Mouse (Mus musculus) lung, embryonic 16.5 days (tissue): ENCODE measurements around the gene Lmx1a. TPM values are rescaled to one million over a fixed set of nuclear protein-coding genes. Genes with fewer than 3 reads are reported as not detected.

Experiments
- ATAC-seq: fragments of 200-750 bp; cut with Nextera tagmentation; 2 replicates; pipeline ENCODE4 v1.8.0; 2017; ENCODE audit warnings: low read depth, mild to moderate bottlenecking, moderate library complexity
- H3K27ac ChIP-seq: fragments of 300-500 bp; sonication (generic); 2 replicates; pipeline ENCODE4 v1.5.1; 2014; ENCODE audit warnings: mild to moderate bottlenecking, control low read depth, low read length
- H3K27me3 ChIP-seq: fragments of 300-500 bp; sonication (generic); 2 replicates; pipeline ENCODE4 v1.6.1; 2014; ENCODE audit warnings: low read depth, low read length, mixed read lengths; ENCODE audit not compliant: control insufficient read depth, insufficient read depth
- H3K36me3 ChIP-seq: fragments of 300-500 bp; sonication (generic); 2 replicates; pipeline ENCODE4 v1.6.1; 2014; ENCODE audit warnings: low read length; ENCODE audit not compliant: control insufficient read depth, insufficient read depth
- H3K4me1 ChIP-seq: fragments of 300-500 bp; sonication (generic); replicated peaks from 2 replicates; pipeline ENCODE4 v1.6.1; 2014; ENCODE audit warnings: low read length, mixed read lengths; ENCODE audit not compliant: control insufficient read depth, insufficient read depth
- H3K4me2 ChIP-seq: fragments of 300-500 bp; sonication (generic); 2 replicates; pipeline ENCODE4 v1.6.1; 2014; ENCODE audit warnings: low read depth, low read length, control low read depth
- H3K4me3 ChIP-seq: fragments of 300-500 bp; sonication (generic); 2 replicates; pipeline ENCODE4 v1.5.1; 2014; ENCODE audit warnings: mild to moderate bottlenecking, low read length, control low read depth
- H3K9ac ChIP-seq: fragments of 300-500 bp; sonication (generic); 2 replicates; pipeline ENCODE4 v1.6.1; 2014; ENCODE audit warnings: low read length, control low read depth
- H3K9me3 ChIP-seq: fragments of 300-500 bp; sonication (generic); 2 replicates; pipeline ENCODE4 v1.6.1; 2016; ENCODE audit warnings: low read length; ENCODE audit not compliant: control insufficient read depth
- WGBS: fragments of 180-500 bp; shearing (Covaris S2); extraction: QIAGEN DNeasy Blood & Tissue Kit; methylation state at CpG from one replicate; pipeline ENCODE4 v1.1.7; 2014; 5-methylcytosine and 5-hydroxymethylcytosine counted together
- polyA plus RNA-seq: library from polyadenylated mRNA; unstranded; fragments of >200 nt; fragmentation: Nextera tagmentation; extraction: Ambion mirVana; gene quantifications from 2 replicates; pipeline ENCODE4 v1.2.1, GENCODE M21; 2015

Gene Lmx1a
- polyA plus RNA-seq, 1 experiment from 2014 or later: not detected

DNA sequence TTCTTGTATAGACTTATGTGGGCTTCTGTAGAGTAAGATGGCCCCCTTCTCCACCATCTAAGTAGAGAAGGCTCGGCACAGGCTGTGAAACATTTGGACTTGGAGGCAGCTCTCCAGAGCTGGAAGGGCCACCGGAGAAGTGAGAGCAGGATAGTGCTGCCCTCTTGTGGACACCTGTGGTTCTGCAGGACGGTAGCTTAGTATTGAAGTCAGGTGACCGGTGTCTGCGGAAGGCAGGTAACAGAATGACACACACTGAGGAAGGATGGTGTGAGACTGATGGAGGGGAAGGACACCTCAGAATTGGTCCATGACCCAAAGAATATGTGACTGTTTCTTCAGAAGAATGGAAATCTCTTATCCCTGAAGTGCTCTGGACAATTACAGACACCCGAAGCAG is 19.2 kb upstream of the Lmx1a start:
- Histone ChIP-seq H3K4me1 (no peaks in the 10 kb centered on the region), H3K27me3 (peaks cover 27% of the 10 kb centered on the region), H3K9me3 (no peaks in the 10 kb centered on the region), H3K36me3 (no peaks in the 10 kb centered on the region), H3K9ac (no peak overlapping the region), H3K4me2 (no peak overlapping the region), H3K27ac (no peak overlapping the region), H3K4me3 (no peak overlapping the region)
- 32% methylated on average over 6 of the region's 6 CpGs for WGBS
- ATAC-seq: no peak

DNA sequence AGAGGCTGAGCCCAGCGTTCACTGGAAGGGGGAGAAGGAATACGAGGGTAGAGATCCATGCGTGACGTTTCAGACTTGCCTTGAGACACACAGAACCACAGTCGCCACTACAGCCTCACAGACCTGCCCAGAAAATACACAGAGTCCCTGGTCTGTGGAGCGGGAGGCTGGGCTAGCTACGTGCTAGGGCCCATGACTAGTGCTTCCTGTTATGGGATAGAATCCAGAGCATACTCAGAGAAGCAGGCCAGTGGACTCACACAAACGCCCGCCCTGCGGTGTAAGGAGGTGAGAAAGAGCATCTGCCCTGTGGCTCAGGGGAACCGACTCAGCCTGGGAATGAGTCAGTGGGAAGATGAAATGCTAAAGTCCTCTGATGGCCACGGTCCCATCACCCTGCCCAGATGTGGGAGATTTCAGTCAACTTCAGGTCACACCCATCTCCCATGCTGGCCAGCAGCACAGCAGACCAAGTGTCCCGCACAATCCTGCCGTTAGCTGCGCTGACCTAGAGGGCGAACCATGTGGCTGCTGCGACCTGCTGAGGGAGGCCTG is 16.5 kb upstream of the Lmx1a start:
- ATAC-seq: no peak
- WGBS: 9% methylated on average over 17 of the region's 17 CpGs
- Histone ChIP-seq H3K4me1 (no peaks in the 10 kb centered on the region), H3K4me3 (no peak overlapping the region), H3K27ac (no peak overlapping the region), H3K9me3 (no peaks in the 10 kb centered on the region), H3K9ac (no peak overlapping the region), H3K27me3 (peaks cover 27% of the 10 kb centered on the region), H3K4me2 (no peak overlapping the region), H3K36me3 (no peaks in the 10 kb centered on the region)

DNA sequence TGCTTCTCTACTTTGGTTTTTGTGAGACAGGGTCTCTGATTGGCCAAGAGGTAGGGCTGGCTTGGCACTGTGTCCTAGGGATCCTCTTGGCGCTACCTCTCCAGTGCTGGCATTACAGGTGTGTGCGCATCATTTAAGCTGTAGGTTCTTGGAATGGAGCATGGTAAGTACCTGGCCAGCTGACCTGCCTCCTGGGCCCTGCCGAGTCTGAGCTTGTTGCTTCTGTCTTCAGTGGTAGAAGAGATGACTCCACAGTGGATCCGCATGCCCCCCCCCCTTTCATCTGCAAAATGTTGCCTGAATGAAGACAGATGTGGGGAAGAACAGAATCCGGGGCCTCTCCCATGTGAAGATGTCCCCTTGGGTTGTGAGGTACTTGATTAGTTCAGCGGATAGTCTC is 10.0 kb upstream of the Lmx1a start:
- Histone ChIP-seq H3K36me3 (no peaks in the 10 kb centered on the region), H3K27me3 (peaks cover 4% of the 10 kb centered on the region), H3K27ac (no peak overlapping the region), H3K9me3 (peaks cover 4% of the 10 kb centered on the region; the same call in 1 of the 2 replicates), H3K4me3 (no peak overlapping the region), H3K4me2 (no peak overlapping the region), H3K4me1 (no peaks in the 10 kb centered on the region), H3K9ac (no peak overlapping the region)
- ATAC-seq: no peak
- WGBS: 94% methylated on average over 6 of the region's 6 CpGs

DNA sequence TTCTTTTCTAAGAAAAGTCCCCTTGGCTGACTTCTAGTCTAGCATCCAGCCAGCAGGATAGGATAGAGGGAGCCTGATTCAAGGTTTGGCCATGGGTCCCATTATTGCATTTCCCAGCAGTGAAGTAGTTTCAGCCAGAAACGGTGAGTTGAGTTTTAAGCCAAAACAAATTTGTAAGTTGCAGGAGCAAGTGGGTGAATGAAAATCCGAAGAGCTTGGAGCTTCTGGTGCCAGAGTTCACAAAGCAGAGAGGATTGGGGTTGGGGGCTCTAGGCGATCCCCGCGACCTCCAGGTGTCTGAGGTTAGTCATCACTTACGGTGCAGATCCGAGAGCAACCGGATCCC is 1.1 kb upstream of the Lmx1a start:
- no peaks in the 10 kb centered on the region for H3K9me3 ChIP-seq
- WGBS: under 1% methylated on average over 8 of the region's 8 CpGs

DNA sequence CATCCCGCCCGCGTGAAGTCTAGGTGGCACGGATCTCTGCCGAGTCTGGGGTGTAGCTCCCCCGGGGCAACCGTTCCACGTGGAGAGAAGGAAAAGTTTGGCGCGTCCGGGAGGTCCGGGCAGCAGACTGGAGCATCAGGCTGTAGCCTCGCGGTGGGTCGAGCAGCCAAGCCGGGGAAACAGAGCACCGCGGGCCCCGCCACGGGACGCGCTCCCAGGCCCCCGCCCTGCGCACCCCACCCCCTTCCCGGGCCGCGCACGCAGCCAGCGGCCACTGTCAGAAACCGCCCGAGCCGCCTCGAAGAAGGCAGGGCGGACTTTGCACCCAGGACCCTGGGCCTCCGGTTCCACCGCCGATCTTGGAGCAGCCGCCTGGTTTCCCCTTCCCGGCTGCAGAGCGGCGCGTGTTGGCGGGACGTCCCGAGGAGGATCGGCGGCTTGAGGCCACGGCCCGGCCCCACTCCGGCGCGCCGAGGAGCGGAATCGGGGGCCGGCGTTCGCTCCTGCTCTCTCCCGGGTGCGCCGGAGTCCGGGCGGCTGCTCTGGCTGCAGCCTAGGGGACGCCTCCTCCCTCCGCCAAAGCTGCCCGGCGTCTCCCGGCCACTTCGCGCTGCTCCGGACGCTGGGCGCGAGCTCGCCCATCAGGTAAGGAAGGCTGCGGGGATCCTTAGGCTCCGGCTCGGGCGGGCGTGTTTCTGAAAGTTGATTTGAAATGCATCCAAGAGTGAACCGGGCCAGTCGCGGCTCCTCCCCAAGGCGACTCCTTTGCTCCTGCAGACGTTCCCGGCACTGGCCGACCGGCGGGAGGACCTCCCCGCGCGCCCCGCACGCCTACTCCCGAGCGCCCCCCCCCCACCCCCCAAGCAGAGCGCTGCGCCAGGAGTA is 448 bp upstream of the Lmx1a start:
- peak; percentile 71 for ATAC-seq
- Histone ChIP-seq H3K9ac (peak overlapping the region; percentile 44), H3K36me3 (no peaks in the 10 kb centered on the region), H3K4me3 (peak overlapping the region; percentile 57), H3K9me3 (no peaks in the 10 kb centered on the region), H3K27ac (no peak overlapping the region), H3K4me1 (peaks cover 11% of the 10 kb centered on the region), H3K4me2 (peak overlapping the region; percentile 68), H3K27me3 (peaks cover 76% of the 10 kb centered on the region)
- WGBS: under 1% methylated on average over 81 of the region's 98 CpGs

More for the DNA sequence above, 1.1 kb upstream of the Lmx1a start:
- Histone ChIP-seq H3K4me1 (peaks cover 11% of the 10 kb centered on the region), H3K36me3 (no peaks in the 10 kb centered on the region), H3K9ac (no peak overlapping the region), H3K27me3 (peaks cover 70% of the 10 kb centered on the region), H3K4me3 (peak overlapping the region; percentile 57), H3K27ac (no peak overlapping the region), H3K4me2 (peak overlapping the region; percentile 68)
- no peak for ATAC-seq

DNA sequence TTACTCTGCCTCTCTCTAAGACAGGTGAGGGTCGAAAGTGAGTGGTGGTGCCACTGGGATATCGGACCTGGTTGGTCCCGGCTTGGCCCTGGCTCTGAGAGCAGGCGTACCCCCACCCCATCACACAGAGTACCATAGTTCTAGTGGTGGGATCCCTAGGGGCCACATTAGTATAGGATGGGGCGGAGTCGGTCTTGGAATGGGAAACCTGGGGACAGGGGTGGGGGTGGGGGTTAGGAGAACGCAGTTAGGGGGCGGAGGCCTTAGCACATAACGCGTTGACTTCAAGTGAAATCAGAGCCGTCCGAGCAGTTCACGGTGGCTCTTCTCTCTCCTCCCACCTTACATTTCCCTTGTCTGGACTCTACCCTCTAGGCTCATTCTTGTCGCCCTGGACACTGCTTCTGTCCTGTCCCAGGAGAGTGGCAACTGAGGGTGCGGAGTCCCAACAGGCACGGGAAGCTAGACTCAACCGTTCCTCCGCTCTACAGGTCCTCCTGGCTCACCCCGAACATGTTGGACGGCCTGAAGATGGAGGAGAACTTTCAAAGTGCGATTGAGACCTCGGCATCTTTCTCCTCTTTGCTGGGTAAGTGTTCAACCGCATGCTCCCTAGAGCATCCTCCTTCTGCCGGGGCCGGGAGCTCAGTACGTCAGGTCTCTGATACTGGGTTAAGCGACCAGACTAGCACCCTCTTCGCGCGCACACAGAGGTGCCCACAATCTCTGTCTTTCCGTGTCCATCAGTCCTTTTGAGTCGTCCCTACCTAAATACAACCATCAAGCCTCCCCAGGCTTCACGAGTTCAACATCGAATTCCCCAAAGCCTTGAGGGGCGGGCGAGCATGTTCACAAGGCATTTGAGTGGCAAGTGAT is 463 bp downstream of the Lmx1a start:
- Histone ChIP-seq H3K4me1 (peaks cover 11% of the 10 kb centered on the region), H3K4me3 (peak overlapping the region; percentile 57), H3K36me3 (no peaks in the 10 kb centered on the region), H3K9me3 (no peaks in the 10 kb centered on the region), H3K9ac (no peak overlapping the region), H3K4me2 (peak overlapping the region; percentile 68), H3K27ac (no peak overlapping the region), H3K27me3 (peaks cover 82% of the 10 kb centered on the region)
- 2% methylated on average over 36 of the region's 36 CpGs for WGBS
- peak; percentile 44 for ATAC-seq

DNA sequence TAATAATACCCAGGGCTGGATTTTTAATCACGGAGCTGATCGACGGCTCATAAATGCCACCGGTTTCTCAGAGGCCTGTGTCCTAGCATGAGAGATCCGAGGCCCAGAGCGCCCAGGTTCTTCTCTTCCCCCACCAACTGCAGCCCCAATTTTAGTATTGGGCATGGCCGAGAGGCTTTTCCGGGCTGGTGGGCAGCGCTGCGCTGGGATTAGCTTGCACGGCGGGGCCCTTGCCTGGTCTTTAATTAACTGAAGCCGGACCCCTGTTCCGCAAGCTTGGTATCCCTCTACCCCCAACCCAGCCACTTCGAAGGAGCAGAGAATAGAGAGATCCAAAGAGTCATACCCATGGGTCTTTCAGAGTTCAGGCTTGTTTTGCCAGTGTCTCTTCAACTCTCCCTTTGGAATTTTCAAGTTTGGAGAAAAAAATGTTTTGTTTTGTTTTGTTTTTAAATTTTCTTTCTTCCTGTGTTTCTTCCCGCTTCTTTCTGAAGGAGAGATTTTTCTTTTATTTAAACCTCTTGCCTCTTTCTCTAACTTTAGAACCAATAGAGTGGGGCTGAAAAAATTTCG is 1.2 kb downstream of the Lmx1a start:
- Histone ChIP-seq H3K4me1 (peaks cover 11% of the 10 kb centered on the region), H3K4me3 (no peak overlapping the region), H3K27ac (no peak overlapping the region), H3K27me3 (peaks cover 90% of the 10 kb centered on the region), H3K36me3 (no peaks in the 10 kb centered on the region), H3K4me2 (no peak overlapping the region), H3K9me3 (no peaks in the 10 kb centered on the region), H3K9ac (no peak overlapping the region)
- 4% methylated on average over 17 of the region's 17 CpGs for WGBS
- ATAC-seq: no peak

DNA sequence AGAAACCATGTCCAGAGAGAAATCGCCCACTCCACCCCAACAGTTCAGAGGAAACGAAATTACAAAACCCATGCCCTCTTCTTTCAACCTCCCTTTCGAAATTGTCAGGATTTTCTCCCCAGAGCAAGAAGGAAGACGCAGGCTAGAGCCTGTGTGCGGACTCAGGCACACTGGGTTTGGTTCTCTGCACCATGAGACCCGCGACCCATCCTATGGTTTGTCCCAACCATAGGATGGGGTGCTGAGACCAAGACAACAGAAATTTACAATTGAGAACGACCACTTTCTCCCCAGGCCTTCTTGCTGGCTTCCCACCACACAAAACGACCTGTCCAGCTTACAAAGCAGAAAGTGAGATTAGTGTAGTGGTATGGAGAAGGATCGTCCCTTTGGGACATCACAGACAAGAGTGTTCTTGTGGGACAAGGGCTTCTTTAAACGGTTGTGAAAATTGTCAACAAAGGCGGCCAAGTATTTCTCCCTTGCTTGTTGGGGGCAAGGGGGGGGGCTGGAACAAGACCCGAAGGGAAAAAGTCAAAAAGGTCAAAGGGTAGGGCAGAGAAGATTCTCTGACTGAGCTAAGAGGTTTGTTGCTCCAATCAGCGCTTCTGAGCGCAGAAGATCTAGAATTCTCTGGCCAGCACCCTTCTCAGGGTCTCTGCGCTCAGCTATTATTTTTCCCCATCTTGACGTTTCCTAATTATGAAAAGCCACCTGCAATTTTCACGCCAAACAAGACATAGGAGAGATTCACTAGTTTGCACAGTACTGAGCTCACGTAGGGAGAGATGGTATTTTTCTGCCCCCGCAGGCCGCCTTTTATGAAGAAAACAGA is 1.9 kb downstream of the Lmx1a start:
- Histone ChIP-seq H3K27ac (no peak overlapping the region), H3K4me3 (no peak overlapping the region), H3K27me3 (peaks cover 91% of the 10 kb centered on the region), H3K9me3 (no peaks in the 10 kb centered on the region), H3K4me1 (peaks cover 11% of the 10 kb centered on the region), H3K36me3 (no peaks in the 10 kb centered on the region), H3K9ac (no peak overlapping the region), H3K4me2 (no peak overlapping the region)
- 4% methylated on average over 21 of the region's 21 CpGs for WGBS
- no peak for ATAC-seq
